Mouse (Mus musculus): ENCODE data around the gene Rpl39l.

GRCm38 (mm10) chr16:10170005-10170404 is at the start of gene Rpl39l:
- TF ChIP-seq CTCF (IDR thresholded peaks at IDR 0.05; ENCODE audit: low read depth) (no peak), EP300 (IDR thresholded peaks at IDR 0.05; ENCODE audit: low read depth) (no peak)
